Mouse (Mus musculus): ENCODE data around the gene Repin1. TPM values are rescaled to one million over a fixed set of nuclear protein-coding genes. Genes with fewer than 3 reads are reported as not detected.

Gene Repin1
- total and polyA plus RNA-seq, 3 experiments: not detected

- no peak overlapping the region for H3K4me3 ChIP-seq (ENCODE audit: control insufficient read depth in 1 of 2, insufficient read depth in 1 of 2, low read depth in 2 of 2, low read length in 2 of 2)
- no peak overlapping the region for H3K27ac ChIP-seq (ENCODE audit: control insufficient read depth, low read depth, low read length)
- no peak overlapping the region for H3K9ac ChIP-seq (ENCODE audit: control insufficient read depth, low read depth, low read length, poor library complexity, severe bottlenecking)
- H3K27me3 ChIP-seq (ENCODE audit: control insufficient read depth in 1 of 2, insufficient read depth in 2 of 2, low read length in 2 of 2): no peaks in the 10 kb centered on the region
- no peak for DNase-seq (ENCODE audit: low read depth, low spot score)
- H3K79me2 ChIP-seq (ENCODE audit: control insufficient read depth, insufficient read depth, low read length, poor library complexity): no peaks in the 10 kb centered on the region
- no peaks in the 10 kb centered on the region for H3K4me1 ChIP-seq (ENCODE audit: control insufficient read depth in 1 of 2, insufficient read depth in 2 of 2, low read length in 2 of 2)
- no peaks in the 10 kb centered on the region for H3K36me3 ChIP-seq (ENCODE audit: control insufficient read depth in 1 of 2, insufficient read depth in 2 of 2, low read length in 2 of 2)
- TF ChIP-seq BHLHE40 (IDR thresholded peaks at IDR 0.05; ENCODE audit: borderline replicate concordance, low read depth, low read length) (no peak), MEF2A (IDR thresholded peaks at IDR 0.05; ENCODE audit: extremely low read depth, insufficient replicate concordance, low read depth, low read length, poor library complexity, severe bottlenecking) (no peak), POLR2A (IDR thresholded peaks at IDR 0.05; ENCODE audit: control insufficient read depth in 1 of 2, insufficient read depth in 1 of 2, low read depth in 1 of 2, low read length in 2 of 2, poor library complexity in 1 of 2) (no peak), MYC (IDR thresholded peaks at IDR 0.05; ENCODE audit: low read depth, low read length) (no peak), EP300 (IDR thresholded peaks at IDR 0.05; ENCODE audit: low read depth in 1 of 2, low read length in 2 of 2) (no peak), POLR2AphosphoS2 (IDR thresholded peaks at IDR 0.05; ENCODE audit: low read length) (no peak), ZKSCAN1 (IDR thresholded peaks at IDR 0.05; ENCODE audit: low read depth, low read length) (no peak)
- no peaks in the 10 kb centered on the region for H3K9me3 ChIP-seq (replicated peaks; ENCODE audit: insufficient read depth, low read length)
Observed at GRCm38 (mm10) chr6:48630831-48631230, 37.1 kb downstream of the Repin1 start.

- Histone ChIP-seq H3K79me2 (ENCODE audit: control insufficient read depth, insufficient read depth, low read length, poor library complexity) (no peaks in the 10 kb centered on the region), H3K4me3 (ENCODE audit: control insufficient read depth in 1 of 2, insufficient read depth in 1 of 2, low read depth in 2 of 2, low read length in 2 of 2) (no peak overlapping the region), H3K4me1 (ENCODE audit: control insufficient read depth in 1 of 2, insufficient read depth in 2 of 2, low read length in 2 of 2) (no peaks in the 10 kb centered on the region), H3K36me3 (ENCODE audit: control insufficient read depth in 1 of 2, insufficient read depth in 2 of 2, low read length in 2 of 2) (no peaks in the 10 kb centered on the region), H3K27ac (ENCODE audit: control insufficient read depth, low read depth, low read length) (no peak overlapping the region), H3K27me3 (ENCODE audit: control insufficient read depth in 1 of 2, insufficient read depth in 2 of 2, low read length in 2 of 2) (no peaks in the 10 kb centered on the region), H3K9me3 (replicated peaks; ENCODE audit: insufficient read depth, low read length) (no peaks in the 10 kb centered on the region), H3K9ac (ENCODE audit: control insufficient read depth, low read depth, low read length, poor library complexity, severe bottlenecking) (no peak overlapping the region)
- TF ChIP-seq USF2 (IDR thresholded peaks at IDR 0.05; ENCODE audit: borderline replicate concordance in 1 of 2, insufficient read depth in 1 of 2, low read depth in 1 of 2, low read length in 2 of 2) (no peak), EP300 (IDR thresholded peaks at IDR 0.05; ENCODE audit: low read depth in 1 of 2, low read length in 2 of 2) (no peak), MAFK (IDR thresholded peaks at IDR 0.05; ENCODE audit: borderline replicate concordance, low read depth, low read length) (no peak), MYB (IDR thresholded peaks at IDR 0.05; ENCODE audit: low read depth, low read length) (no peak), ZMIZ1 (IDR thresholded peaks at IDR 0.05; ENCODE audit: low read depth, low read length) (no peak), TBP (IDR thresholded peaks at IDR 0.05; ENCODE audit: low read depth, low read length) (no peak), MAX (IDR thresholded peaks at IDR 0.05; ENCODE audit: low read length) (no peak), ZNF384 (IDR thresholded peaks at IDR 0.05; ENCODE audit: low read depth, low read length) (no peak), CHD1 (IDR thresholded peaks at IDR 0.05; ENCODE audit: low read depth, low read length) (no peak), POLR2AphosphoS5 (IDR thresholded peaks at IDR 0.05; ENCODE audit: borderline replicate concordance, low read depth, low read length) (no peak), TAL1 (IDR thresholded peaks at IDR 0.05; ENCODE audit: low read length) (no peak), RAD21 (IDR thresholded peaks at IDR 0.05; ENCODE audit: low read depth, low read length) (no peak), TCF12 (IDR thresholded peaks at IDR 0.05; ENCODE audit: low read depth, low read length) (no peak), MYC (IDR thresholded peaks at IDR 0.05; ENCODE audit: low read depth, low read length) (no peak), HCFC1 (IDR thresholded peaks at IDR 0.05; ENCODE audit: low read depth, low read length) (no peak), SIN3A (IDR thresholded peaks at IDR 0.05; ENCODE audit: low read length) (no peak), ELF1 (IDR thresholded peaks at IDR 0.05; ENCODE audit: low read depth, low read length) (no peak), USF1 (IDR thresholded peaks at IDR 0.05; ENCODE audit: low read depth, low read length) (no peak)
- no peak for DNase-seq (ENCODE audit: low read depth, low spot score)
Observed at GRCm38 (mm10) chr6:48635105-48635504, 41.4 kb downstream of the Repin1 start.
